Mouse (Mus musculus) hematopoietic stem cell, adult 5-6 weeks (primary cell): ENCODE results near the gene Dnajc13. TPM values are rescaled to one million over a fixed set of nuclear protein-coding genes. Genes with fewer than 3 reads are reported as not detected.

Source experiments
- ATAC-seq, 2 experiments: fragments of 125-278 bp in 1 of 2; replicated peaks in 1 of 2; 2 replicates each; pipeline ENCODE4 v1.8.0; 2016 to 2017; ENCODE audit warnings: inconsistent platforms in 2 of 2, mild to moderate bottlenecking in 2 of 2, moderate number of reproducible peaks in 2 of 2, low read depth in 1 of 2, moderate TSS enrichment in 1 of 2; ENCODE audit not compliant: low FRiP score in 2 of 2, poor library complexity in 2 of 2, severe bottlenecking in 2 of 2, insufficient read depth in 1 of 2, low TSS enrichment in 1 of 2
- total RNA-seq: library from RNA; stranded (forward); fragments of 172-1452, 232-1000 nt; gene quantifications from 2 replicates; pipeline ENCODE4 v1.2.3, GENCODE M21; 2017

The Dnajc13 gene
- total RNA-seq, 1 experiment from 2014 or later, result 37.9 TPM

- no peak for ATAC-seq
Measured at GRCm38 (mm10) chr9:104264567-104264966, 1.8 kb upstream of the Dnajc13 start.

- ATAC-seq, result peak; percentile 12 to 14; a peak in 2 of 4 replicates
Measured at GRCm38 (mm10) chr9:104262016-104262762, 541 bp downstream of the Dnajc13 start.

GRCm38 (mm10) chr9:104260306-104260705 lies 2.4 kb downstream of the Dnajc13 start:
- ATAC-seq, result no peak

- ATAC-seq, result no peak
Measured at GRCm38 (mm10) chr9:104256085-104256484, 6.6 kb downstream of the Dnajc13 start.

GRCm38 (mm10) chr9:104254408-104255180 lies 8.1 kb downstream of the Dnajc13 start:
- no peak for ATAC-seq

DNA sequence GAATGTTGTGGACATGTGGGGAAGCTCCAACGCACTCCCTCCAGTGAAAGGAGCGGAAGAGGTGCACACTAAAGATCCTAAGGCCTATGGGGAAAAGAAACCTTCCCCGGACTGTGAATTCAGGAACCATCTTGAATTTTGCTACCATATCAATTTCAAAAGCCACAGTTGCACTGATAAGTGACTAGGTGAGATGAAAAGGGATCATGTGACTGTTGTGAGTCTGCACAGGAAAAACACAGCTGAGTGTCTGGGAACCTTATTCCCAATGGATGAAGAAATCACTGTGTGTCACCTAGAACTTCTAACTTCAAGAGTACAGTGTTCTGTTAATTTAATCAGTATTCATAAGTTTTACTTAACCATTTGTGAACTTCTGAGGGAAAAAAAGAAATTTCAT lies 10.1 kb downstream of the Dnajc13 start:
- no peak for ATAC-seq

DNA sequence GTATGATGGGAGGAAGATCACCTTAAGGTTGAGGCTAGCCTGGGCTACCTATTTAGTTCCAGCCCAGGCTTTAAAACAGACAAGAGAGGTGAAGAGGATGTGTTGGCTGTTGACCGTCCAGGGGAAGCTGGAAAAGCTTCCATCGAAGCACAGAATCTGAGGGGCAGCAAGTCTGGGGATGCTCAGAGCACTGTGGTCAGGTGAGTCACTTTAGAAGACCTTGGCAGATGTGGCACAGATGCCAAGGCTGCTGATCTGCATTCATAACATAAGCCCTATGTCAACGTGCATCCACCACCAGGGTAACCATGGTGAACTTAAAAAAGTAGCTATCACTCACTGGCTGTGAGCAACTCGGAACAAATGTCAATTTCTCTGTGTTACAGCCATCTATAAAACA lies 11.0 kb downstream of the Dnajc13 start:
- ATAC-seq, result no peak

GRCm38 (mm10) chr9:104251111-104251510 lies 11.6 kb downstream of the Dnajc13 start:
- ATAC-seq, result no peak

- no peak for ATAC-seq
Measured at GRCm38 (mm10) chr9:104247307-104247987, 15.3 kb downstream of the Dnajc13 start.

GRCm38 (mm10) chr9:104243799-104244466 lies 18.8 kb downstream of the Dnajc13 start:
- peak; percentile 63 to 74; a peak in 3 of 4 replicates for ATAC-seq

DNA sequence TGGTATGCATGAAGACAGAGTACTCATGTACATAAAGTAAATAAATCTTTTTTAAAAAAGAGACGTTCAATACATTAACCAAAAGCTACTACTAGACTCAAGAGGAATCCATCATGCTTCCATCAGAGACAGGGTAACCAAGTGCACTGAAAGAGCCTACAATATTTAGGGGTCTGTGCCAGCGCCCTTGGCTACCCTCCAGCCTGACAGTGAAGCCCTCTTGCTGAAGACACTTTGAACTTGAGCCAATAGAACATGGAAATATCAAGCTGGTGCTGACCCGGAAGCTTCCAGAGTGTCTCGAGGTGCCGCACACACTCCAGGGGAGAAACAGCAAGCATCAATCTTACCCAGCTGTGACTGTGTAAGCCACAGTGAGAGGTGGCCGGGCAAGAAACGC lies 22.6 kb downstream of the Dnajc13 start:
- ATAC-seq, result no peak

DNA sequence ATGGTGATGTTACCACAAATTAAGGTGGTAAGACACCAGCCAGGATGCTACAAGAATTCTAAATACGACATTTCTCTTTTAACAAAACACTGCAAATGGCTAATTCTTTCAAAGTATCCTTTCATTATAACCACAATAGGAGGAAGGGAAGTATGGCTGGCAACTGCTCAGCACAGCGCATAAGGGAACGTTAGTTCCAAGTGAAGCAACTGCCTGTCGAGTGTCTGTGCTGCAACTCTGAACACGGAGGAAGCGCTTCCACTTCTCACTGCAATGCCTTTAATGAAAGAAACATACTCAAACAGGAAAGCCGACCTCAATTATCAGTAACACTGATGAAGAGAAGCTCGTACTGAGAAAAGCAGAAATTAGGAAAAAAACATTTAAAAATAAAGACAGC lies 23.7 kb downstream of the Dnajc13 start:
- peak; percentile 35 to 46; a peak in 1 of 4 replicates for ATAC-seq

DNA sequence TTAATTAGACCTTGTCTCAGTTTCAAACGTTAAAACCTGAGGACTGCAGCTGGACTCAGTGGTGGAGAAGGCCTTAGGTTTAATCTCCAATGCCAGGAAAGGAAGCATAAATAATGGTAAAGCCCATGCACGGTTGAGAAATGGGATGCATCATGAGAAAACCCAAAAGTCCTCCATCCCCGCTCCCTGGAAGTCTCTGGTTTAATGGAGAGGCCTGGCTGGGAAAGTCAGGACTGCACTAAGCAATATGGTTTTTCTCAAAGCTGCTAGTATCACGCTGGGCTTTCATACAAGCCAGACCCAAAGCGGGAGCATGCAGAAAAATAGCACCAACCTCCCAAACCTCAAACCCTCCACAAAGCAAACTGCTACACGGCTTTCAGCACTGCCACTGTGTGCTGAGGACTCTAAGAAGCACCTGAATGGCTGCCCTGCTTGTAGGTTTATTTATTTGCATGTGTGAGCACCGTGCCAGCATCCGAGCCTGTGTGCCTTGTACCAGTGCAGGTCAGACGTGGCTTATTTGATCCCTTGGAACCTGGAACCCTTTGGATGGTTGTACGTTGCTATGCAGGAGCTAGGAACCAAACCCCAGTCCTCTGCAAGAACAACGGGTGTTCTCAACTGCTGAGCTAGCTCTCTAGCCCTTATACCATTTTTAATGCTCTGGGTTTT lies 26.3 kb downstream of the Dnajc13 start:
- no peak for ATAC-seq

- no peak for ATAC-seq
Measured at GRCm38 (mm10) chr9:104235751-104236150, 27.0 kb downstream of the Dnajc13 start.

DNA sequence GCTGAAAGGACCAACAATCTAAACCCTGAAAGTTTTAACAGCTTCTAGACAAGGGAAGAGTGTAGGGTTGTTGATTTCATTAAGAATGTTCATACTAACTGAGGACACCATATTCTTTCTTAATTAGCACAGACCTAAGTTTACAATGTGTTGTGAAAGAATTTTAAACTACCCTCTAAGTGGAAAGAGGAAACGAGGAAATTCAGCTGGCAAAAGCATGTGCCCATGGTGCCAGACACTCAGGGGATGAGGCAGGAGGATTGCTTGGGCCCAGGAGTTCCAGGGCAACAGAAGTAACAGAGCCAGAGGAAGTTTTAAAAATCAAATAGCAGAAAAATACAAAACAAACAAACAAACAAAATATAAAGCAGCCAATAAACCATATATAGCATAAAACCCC lies 28.9 kb downstream of the Dnajc13 start:
- ATAC-seq, result peak in 1 of 2 experiments; percentile 25; a peak in 1 of 4 replicates

GRCm38 (mm10) chr9:104233060-104233459 lies 29.7 kb downstream of the Dnajc13 start:
- no peak for ATAC-seq

DNA sequence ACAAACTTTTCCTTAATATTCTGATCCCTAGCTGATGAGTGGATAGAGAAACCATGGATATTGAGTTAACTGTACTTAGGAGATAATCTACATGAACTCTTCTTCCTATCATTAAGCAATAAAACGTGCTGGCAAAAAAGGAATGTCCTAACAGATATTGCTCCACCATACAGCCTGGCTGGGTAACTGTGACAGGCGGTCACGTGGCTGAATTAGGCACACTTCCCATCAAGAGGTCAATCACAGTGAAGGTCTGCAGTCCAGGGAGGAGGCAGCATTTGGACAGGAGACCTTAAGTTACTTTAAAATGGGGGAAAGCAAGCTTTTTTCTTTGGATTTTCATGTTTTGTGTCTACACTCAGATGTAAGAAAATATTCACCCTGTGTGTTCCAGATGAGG lies 30.7 kb downstream of the Dnajc13 start:
- no peak; a peak in 1 of 4 replicates for ATAC-seq
